Mouse (Mus musculus) left cerebral cortex, adult 2 months (tissue): ENCODE measurements at regions not wholly inside any gene's neighbourhood (a gene's known extent, or its start where the extent isn't known, plus 50 kb on each side); places are given as distances from the start of the nearest gene placed in this dataset.

Source experiments
- DNase-seq, 2 experiments: peaks; one replicate each; pipeline ENCODE4 v3.0.0; 2021 to 2022; ENCODE audit warnings: low spot score in 2 of 2, mixed read lengths in 1 of 2; ENCODE audit errors: extremely low spot score in 1 of 2
- H3K27ac ChIP-seq: fragments of 200-600 bp; 2 replicates; pipeline ENCODE4 v1.8.1; 2022
- H3K4me3 ChIP-seq: fragments of 200-600 bp; 2 replicates; pipeline ENCODE4 v1.8.1; 2022
- CTCF ChIP-seq: fragments of 200-600 bp; IDR thresholded peaks from 2 replicates; pipeline ENCODE4 v1.8.1; 2022; ENCODE audit warnings: antibody characterized with exemption, mild to moderate bottlenecking, moderate library complexity
- intact Hi-C: fragments of 180-260 bp; cut with DNase I; formaldehyde crosslinking; loops from one replicate; pipeline ENCODE4 v1.15.1; 2025

DNA sequence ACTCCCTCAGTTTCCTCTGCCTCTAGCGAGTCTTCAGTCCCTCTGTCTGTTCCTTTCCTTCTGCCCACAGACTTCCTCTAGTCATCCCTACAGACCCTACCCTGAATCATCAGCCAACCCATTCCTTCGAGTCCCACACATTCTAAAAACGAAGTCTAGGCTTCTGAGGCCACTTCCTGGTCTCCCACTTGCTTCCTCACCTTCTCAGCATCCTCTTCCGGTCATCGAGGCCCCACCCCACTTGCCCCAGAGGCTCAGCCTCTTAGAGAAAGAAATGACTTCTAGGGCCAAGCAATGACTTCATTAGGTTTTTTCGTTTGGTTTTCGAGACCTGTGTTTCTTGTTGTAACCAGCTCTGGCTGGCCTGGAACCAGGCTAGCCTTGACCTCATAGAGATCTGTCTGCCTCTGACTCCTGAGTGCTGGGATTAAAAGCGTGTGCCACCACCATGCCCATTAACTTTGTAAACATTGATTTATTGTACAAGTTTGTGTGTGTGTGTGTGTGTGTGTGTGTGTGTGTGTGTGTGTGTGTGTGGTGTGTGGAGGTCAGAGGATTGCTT is 57.4 kb upstream of the 1600014C23Rik start:
- intact Hi-C loops = no loop called here
- TF ChIP-seq CTCF = no peak
- no peak overlapping the region for H3K27ac ChIP-seq
- no peak for DNase-seq
- no peak overlapping the region for H3K4me3 ChIP-seq

DNA sequence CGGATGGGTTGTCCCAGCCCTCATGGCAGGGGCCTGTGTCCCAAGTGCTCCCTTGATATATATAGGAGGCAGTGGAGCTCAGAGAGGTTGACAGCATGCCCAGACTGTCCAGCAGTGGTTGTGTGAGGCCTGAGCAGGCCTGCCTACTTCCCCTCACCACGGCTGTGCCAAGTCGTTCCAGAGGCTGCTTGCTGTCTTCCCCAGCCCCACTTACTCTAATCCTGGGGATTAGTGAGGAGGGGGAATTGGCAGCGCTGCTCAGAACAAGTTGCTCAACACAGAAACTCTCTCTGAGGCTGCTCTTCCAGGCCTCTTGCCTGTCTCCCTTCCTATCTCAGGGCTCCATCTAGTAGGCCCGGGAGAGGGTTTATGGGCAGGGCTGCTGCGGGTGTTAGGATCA is 56.1 kb upstream of the 1600014C23Rik start:
- no peak overlapping the region for H3K27ac ChIP-seq
- no peak for TF ChIP-seq CTCF
- intact Hi-C loops = no loop called here
- H3K4me3 ChIP-seq = no peak overlapping the region
- no peak for DNase-seq

DNA sequence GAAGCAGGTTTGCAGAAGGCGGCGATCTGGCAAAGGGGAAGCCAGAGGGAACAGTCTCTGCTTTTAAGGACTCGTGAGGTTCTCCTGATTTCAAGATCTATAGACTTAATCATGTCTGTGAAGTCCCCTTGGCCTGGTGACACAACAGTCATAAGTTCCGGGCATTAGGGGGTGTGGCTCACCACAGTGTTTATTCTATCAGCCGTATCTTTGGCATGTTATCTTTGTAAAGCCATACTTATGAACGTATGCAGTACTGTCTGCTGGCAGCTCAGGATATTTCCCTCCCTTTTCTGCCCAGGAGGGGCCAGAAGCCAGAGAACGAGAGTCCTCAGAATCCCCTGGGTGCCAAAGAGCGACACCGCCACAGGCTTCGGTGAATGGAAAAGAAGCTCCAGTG is 51.3 kb upstream of the 1600014C23Rik start:
- TF ChIP-seq CTCF = no peak

DNA sequence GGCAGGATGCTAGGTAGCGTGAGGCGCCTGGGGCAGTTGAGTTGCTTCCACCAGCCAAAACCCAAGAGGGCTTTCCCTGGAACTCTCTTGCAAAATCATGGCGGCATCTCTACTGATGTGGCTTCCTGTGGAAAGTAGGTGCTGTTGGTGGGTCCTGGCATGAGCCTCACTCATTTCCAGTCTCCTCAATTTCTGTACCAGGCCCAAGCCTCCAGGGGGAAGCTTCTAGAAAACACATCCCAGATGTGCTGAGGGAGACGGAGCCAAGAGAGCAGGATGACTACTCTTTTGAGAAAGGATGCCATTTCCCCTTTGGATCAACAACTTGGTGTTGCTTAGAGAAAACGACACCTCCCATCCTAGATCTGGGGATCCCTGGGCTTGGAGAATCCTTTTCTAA is 50.9 kb upstream of the 1600014C23Rik start:
- no peak for DNase-seq
- no peak for TF ChIP-seq CTCF
- Histone ChIP-seq H3K27ac (no peak overlapping the region), H3K4me3 (no peak overlapping the region)
- intact Hi-C loops = no loop called here

More for the DNA sequence above, 51.3 kb upstream of the 1600014C23Rik start:
- no peak overlapping the region for H3K4me3 ChIP-seq
- no peak overlapping the region for H3K27ac ChIP-seq
- no peak for DNase-seq
- intact Hi-C loops = no loop called here
